Mouse (Mus musculus): ENCODE measurements around the gene Oxsm.

DNA sequence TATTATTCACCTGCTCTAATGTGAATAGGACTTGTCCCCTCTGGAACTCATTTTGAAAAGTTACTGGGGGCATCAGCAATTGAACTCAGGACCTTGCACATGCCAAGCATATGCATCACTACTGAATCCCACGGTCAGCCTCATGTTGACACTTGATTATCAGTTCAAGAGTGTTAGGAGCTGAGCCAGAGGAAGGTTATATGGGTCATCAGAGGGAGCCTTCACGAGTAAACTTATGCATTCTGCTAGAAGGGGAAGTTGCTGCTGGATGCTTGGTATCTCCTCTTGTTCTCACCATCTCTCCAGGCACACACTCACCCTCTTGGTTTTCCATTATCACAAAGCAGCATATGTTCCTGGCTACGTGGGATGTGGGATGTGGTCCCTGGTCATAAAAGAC, 47.9 kb downstream of the Oxsm start:
- TF ChIP-seq GATA1 (IDR thresholded peaks at IDR 0.05; ENCODE audit: borderline replicate concordance, low read length) (no peak), FLI1 (IDR thresholded peaks at IDR 0.05; ENCODE audit: low read length) (no peak)
